Mouse (Mus musculus) forebrain, embryonic 11.5 days (tissue): ENCODE results near the gene Eif4g1. TPM values are rescaled to one million over a fixed set of nuclear protein-coding genes. Genes with fewer than 3 reads are reported as not detected.

Experiments used
- polyA plus RNA-seq: library from polyadenylated mRNA; unstranded; fragments of >200 nt; fragmentation: Nextera tagmentation; extraction: Ambion mirVana; gene quantifications from 2 replicates; pipeline ENCODE4 v1.2.1, GENCODE M21; 2014

Gene Eif4g1
- polyA plus RNA-seq, 1 experiment from 2014 or later = 186 TPM

Other genes starting within 250 kb of the Eif4g1 start
- 68.8 and 68.9 TPM in 2 replicates for gene Abcc5, start 241.9 kb upstream of the Eif4g1 start, polyA plus RNA-seq
- gene Eif2b5, start 169.5 kb upstream of the Eif4g1 start, polyA plus RNA-seq = 135 and 138 TPM in 2 replicates
- 42.8 and 45.4 TPM in 2 replicates for gene Dvl3, start 151.3 kb upstream of the Eif4g1 start, polyA plus RNA-seq
- 797 and 824 TPM in 2 replicates for gene Ap2m1, start 132.8 kb upstream of the Eif4g1 start, polyA plus RNA-seq
- 51.6 and 55.9 TPM in 2 replicates for gene Abcf3, start 119.7 kb upstream of the Eif4g1 start, polyA plus RNA-seq
- gene Vwa5b2, start 78.8 kb upstream of the Eif4g1 start, polyA plus RNA-seq = 0.80 and 1.4 TPM in 2 replicates
- 28.2 and 30.8 TPM in 2 replicates for gene Eef1akmt4, start 56.7 kb upstream of the Eif4g1 start, polyA plus RNA-seq
- gene Gm49333, start 56.7 kb upstream of the Eif4g1 start, polyA plus RNA-seq = 0.68 TPM in 1 of 2 replicates, not detected in the other
- 46.9 and 58.9 TPM in 2 replicates for gene Alg3, start 56.6 kb upstream of the Eif4g1 start, polyA plus RNA-seq
- gene Camk2n2, start 47.0 kb upstream of the Eif4g1 start, polyA plus RNA-seq = 5.0 and 5.3 TPM in 2 replicates
- 4.9 and 5.6 TPM in 2 replicates for gene Ece2, start 38.5 kb upstream of the Eif4g1 start, polyA plus RNA-seq
- gene Psmd2, start 16.7 kb upstream of the Eif4g1 start, polyA plus RNA-seq = 469 and 503 TPM in 2 replicates
- gene Fam131a, start 24.9 kb downstream of the Eif4g1 start, polyA plus RNA-seq = 15.2 and 16.3 TPM in 2 replicates
- 116 and 121 TPM in 2 replicates for gene Polr2h, start 49.4 kb downstream of the Eif4g1 start, polyA plus RNA-seq
- 16.5 and 20.5 TPM in 2 replicates for gene Clcn2, start 49.4 kb downstream of the Eif4g1 start, polyA plus RNA-seq
- 1.9 and 2.3 TPM in 2 replicates for gene Chrd, start 64.8 kb downstream of the Eif4g1 start, polyA plus RNA-seq
- 0.24 and 0.51 TPM in 2 replicates for gene Thpo, start 66.2 kb downstream of the Eif4g1 start, polyA plus RNA-seq